Mouse (Mus musculus) ES-E14 (cell line): ENCODE measurements around the gene Fbxo9.

Experiments
- HCFC1 ChIP-seq: IDR thresholded peaks from 2 replicates; pipeline ENCODE4 v1.6.1; 2012; ENCODE audit warnings: low read length, inconsistent platforms, borderline replicate concordance; ENCODE audit not compliant: insufficient read depth
- MAFK ChIP-seq: IDR thresholded peaks from 2 replicates; pipeline ENCODE4 v1.6.1; 2014; ENCODE audit warnings: mild to moderate bottlenecking, low read depth, low read length, inconsistent platforms; ENCODE audit not compliant: insufficient read depth
- ZNF384 ChIP-seq: IDR thresholded peaks from 2 replicates; pipeline ENCODE4 v1.6.1; 2012; ENCODE audit warnings: low read depth, low read length, inconsistent platforms

DNA sequence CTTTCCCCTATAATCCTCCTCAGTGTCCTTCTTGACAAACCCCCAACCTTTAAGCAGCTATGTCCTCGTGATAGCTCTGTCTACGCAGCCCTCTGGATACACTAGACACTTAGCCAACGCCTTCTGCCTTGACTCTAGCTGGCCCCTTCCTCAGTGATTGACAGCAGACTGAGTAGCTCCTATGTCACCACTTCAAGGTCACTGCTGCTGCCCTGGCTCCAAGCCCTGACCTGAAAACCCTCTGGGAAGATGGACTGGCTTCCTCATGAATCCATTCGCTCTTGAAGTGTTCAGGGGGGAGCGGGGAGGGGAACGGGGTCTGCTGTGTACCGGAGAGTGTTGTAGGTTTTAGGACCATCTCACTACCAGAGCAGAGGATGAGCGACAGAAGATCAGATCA, 73.0 kb downstream of the Fbxo9 start:
- no peak for TF ChIP-seq HCFC1
- TF ChIP-seq ZNF384 = no peak
- TF ChIP-seq MAFK = no peak
